Mouse (Mus musculus) lung, adult 2 months (tissue): ENCODE measurements around the gene Galntl6. TPM values are rescaled to one million over a fixed set of nuclear protein-coding genes. Genes with fewer than 3 reads are reported as not detected.

Experiments used
- DNase-seq: peaks from one replicate; pipeline ENCODE4 v3.0.0; 2022
- H3K4me1 ChIP-seq: fragments of 200-500 bp; 2 replicates; pipeline ENCODE4 v1.6.1; 2011; ENCODE audit warnings: low read length; ENCODE audit not compliant: control insufficient read depth, insufficient read depth
- H3K4me3 ChIP-seq: fragments of 200-500 bp; replicated peaks from 2 replicates; pipeline ENCODE3; 2011; ENCODE audit warnings: low read depth, mild to moderate bottlenecking, control low read depth, low read length; ENCODE audit errors: extremely low read depth
- CTCF ChIP-seq: fragments of 200-500 bp; IDR thresholded peaks from 2 replicates; pipeline ENCODE4 v1.5.1; 2011; ENCODE audit warnings: mild to moderate bottlenecking, low read length, control low read depth; ENCODE audit not compliant: insufficient read depth
- POLR2A ChIP-seq: fragments of 200-500 bp; IDR thresholded peaks from 2 replicates; pipeline ENCODE4 v1.6.1; 2011; ENCODE audit warnings: low read depth, mild to moderate bottlenecking, control low read depth, low read length, borderline replicate concordance; ENCODE audit errors: extremely low read depth
- WGBS: fragments of 180-500 bp; shearing (Covaris S2); methylation state at CpG from one replicate; pipeline ENCODE4 v1.1.7; 2018; 5-methylcytosine and 5-hydroxymethylcytosine counted together
- polyA plus RNA-seq: library from polyadenylated mRNA; depleted of rRNA; stranded (reverse); fragments of >200 nt; gene quantifications from 2 replicates; pipeline ENCODE4 v1.2.3, GENCODE M21; 2012

Gene Galntl6
- polyA plus RNA-seq, 1 experiment, result 0.09 TPM

DNA sequence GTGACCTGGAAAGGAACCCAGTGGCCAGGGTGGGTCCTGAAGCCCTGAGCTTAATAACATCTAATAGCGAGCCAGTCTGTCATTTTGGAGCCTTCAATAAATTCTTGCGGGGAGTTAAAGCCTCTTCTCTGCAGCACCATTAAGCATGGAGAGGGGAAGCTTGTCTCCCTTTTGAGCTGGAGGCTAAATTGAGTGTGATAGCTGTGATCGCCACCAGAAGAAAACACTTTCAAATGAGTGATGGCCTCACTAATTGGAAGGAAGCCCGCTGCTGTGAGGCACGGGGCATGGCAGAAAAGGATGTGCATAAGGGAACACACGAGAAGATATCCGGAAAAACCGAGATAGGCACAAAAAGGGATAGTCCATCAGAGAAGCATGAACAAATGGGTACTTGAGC is 694.6 kb downstream of the Galntl6 start:
- TF ChIP-seq POLR2A (no peak), CTCF (no peak)
- no peak for DNase-seq
- H3K4me3 ChIP-seq, result no peak overlapping the region
- 64% methylated on average over 8 of the region's 8 CpGs for WGBS
- no peaks in the 10 kb centered on the region for H3K4me1 ChIP-seq

DNA sequence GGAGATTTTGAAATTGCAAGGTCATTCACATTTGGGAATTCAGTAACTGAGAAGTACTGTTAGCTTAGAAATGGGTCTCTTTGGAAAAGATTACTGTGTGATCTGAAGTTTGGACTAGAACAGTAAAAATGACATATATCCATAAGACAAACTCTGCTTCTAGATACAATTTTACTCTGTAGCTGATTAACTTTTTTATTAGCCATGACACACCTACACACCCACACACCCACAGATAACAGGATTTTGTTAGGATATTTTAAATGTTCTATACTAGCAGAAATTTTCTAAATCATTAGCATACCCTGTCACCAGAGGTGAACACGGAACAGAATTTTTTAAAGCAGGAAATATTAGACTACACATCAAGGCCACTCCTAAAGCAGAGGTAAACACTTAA is 722.7 kb downstream of the Galntl6 start:
- no peak for DNase-seq
- Histone ChIP-seq H3K4me1 (no peaks in the 10 kb centered on the region), H3K4me3 (no peak overlapping the region)
- TF ChIP-seq CTCF (no peak), POLR2A (no peak)
- 69% methylated on average over 1 of the region's 1 CpGs for WGBS

GRCm38 (mm10) chr8:58146961-58147360 is 765.5 kb downstream of the Galntl6 start:
- WGBS, result 9% methylated on average over 1 of the region's 1 CpGs
- Histone ChIP-seq H3K4me3 (no peak overlapping the region), H3K4me1 (no peaks in the 10 kb centered on the region)
- no peak for TF ChIP-seq POLR2A
- no peak for TF ChIP-seq CTCF
- no peak for DNase-seq

DNA sequence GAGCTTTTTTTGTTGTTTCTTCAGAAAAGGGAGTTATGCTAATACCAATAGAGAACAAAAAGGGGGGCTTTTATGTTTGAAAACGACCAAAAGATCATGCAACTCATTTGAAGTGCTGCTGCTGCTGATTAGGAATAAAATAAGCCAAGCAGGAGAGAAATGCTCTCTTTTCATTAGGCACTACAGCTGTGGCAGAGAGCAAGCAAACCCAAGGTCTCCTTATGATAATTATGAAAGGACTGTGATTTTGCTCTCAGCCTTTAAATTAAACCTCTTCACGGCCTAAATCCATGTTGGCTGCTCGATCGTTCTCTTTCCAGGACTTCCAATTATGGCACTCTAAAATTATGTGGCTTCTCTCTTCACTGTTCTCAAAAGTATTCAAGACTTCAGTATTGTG is 825.7 kb downstream of the Galntl6 start:
- TF ChIP-seq CTCF, result no peak
- no peak for TF ChIP-seq POLR2A
- DNase-seq, result no peak
- 67% methylated on average over 4 of the region's 4 CpGs for WGBS
- no peaks in the 10 kb centered on the region for H3K4me1 ChIP-seq
- H3K4me3 ChIP-seq, result no peak overlapping the region

DNA sequence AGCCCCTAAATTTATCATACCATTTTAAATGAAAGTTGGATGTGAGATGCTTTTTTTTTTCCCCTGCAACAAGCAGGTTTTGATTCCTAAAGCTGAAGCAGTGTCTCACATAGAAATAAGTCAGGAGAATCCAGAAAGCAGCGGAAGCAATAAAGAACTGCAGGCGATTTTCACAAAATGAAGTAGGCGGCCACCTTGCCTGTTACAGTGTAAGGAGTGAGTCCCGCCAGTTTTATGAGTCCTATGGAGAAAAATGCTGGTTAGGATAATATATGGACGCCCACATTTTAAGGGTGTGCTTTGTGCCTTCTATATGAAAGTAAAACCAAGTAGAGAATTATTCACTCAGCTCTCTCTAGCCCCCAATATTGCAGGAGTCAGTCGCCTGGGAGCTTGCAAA is 827.5 kb downstream of the Galntl6 start:
- Histone ChIP-seq H3K4me1 (no peaks in the 10 kb centered on the region), H3K4me3 (no peak overlapping the region)
- no peak for DNase-seq
- 85% methylated on average over 6 of the region's 6 CpGs for WGBS
- TF ChIP-seq POLR2A (no peak), CTCF (no peak)

DNA sequence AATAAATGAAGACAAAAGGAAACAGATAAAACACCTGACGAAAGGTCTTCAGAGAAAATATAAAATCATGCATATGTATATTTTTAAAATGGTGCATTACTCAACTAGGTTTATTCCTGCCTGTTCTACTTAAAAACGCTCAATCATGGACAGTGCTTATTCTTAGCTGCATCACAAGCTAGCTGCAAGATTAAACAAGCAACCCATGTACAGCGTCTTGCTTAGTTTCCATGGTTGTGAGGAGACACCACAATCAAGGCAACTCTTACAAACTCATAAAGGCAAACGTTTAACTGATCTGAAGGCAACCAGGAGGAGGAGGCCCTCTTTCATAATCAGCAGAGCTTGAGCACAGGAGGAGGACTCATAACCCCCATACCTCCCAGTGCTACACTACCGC is 830.7 kb downstream of the Galntl6 start:
- no peak for TF ChIP-seq POLR2A
- no peak for TF ChIP-seq CTCF
- WGBS, result 56% methylated on average over 5 of the region's 5 CpGs
- H3K4me1 ChIP-seq, result no peaks in the 10 kb centered on the region
- DNase-seq, result no peak
- no peak overlapping the region for H3K4me3 ChIP-seq

- 69% methylated on average over 4 of the region's 4 CpGs for WGBS
- no peak for DNase-seq
- Histone ChIP-seq H3K4me3 (no peak overlapping the region), H3K4me1 (no peaks in the 10 kb centered on the region)
- TF ChIP-seq CTCF (no peak), POLR2A (no peak)
These were observed 837.8 kb downstream of the Galntl6 start for GRCm38 (mm10) chr8:58074611-58075010.

DNA sequence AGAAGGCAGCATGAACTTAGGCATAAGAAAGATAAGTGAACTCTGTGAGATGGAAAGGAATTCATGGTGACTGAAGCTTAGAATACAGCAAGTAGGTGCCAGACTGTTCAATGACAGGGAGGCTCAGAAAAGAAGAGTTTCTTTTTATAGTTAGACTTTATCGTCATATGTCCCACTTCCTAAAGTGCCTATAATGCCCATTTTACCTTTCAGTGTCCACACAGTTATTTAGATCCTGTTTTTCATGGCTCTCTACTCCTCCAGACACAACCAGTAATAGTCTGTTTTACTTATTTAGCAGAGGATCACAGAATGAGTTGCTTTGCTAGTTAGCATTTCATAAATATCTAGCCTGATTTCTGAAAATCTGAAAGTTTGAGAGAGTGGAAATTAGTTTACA is 838.7 kb downstream of the Galntl6 start:
- Histone ChIP-seq H3K4me3 (no peak overlapping the region), H3K4me1 (no peaks in the 10 kb centered on the region)
- DNase-seq, result no peak
- 79% methylated on average over 1 of the region's 1 CpGs for WGBS
- no peak for TF ChIP-seq POLR2A
- no peak for TF ChIP-seq CTCF

DNA sequence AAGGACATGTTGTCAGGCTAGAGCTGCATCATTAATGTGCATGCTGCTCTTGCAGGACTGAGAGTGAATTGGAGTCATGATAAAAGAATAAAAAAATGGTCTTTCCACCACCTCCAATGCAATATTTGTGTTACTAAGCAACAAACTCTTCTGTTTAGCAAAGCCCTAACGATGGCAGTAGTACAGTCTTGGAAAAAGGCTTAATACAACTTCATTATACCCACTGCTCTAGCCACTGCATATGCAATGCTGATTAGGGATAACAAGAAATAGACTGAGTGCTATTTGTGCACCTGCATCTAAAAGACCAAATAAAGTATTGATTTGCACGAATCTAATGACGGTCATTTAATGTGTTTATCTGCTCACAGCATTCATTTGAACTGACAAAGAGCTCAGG is 880.2 kb downstream of the Galntl6 start:
- no peak overlapping the region for H3K4me3 ChIP-seq
- H3K4me1 ChIP-seq, result no peaks in the 10 kb centered on the region
- WGBS, result 75% methylated on average over 3 of the region's 3 CpGs
- no peak for DNase-seq
- TF ChIP-seq CTCF (no peak), POLR2A (no peak)

DNA sequence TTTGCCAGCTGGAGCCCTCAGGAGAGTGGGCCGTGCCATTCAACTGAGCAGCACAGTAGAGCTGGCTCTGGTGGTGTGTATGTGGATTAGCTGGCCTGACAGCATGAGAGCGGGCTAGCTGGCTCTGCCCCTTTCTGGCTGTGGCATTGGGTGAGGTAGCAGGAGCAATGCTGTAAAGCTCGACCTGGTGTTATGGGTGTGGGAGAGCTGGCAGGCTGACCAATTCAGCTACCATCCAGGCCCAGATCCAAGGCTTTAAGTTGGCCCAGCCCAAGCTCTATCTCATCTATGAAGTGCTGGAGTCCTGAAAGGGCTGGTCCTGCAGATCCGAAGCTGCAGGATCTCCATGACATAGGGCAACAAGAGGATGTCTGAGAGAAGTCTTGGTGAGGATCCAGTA is 886.9 kb downstream of the Galntl6 start:
- H3K4me3 ChIP-seq, result no peak overlapping the region
- TF ChIP-seq POLR2A (no peak), CTCF (no peak)
- DNase-seq, result no peak
- WGBS, result 71% methylated on average over 4 of the region's 4 CpGs
- H3K4me1 ChIP-seq, result no peaks in the 10 kb centered on the region
